Mouse (Mus musculus) neutrophil, adult 5-6 weeks (primary cell): ENCODE measurements at regions not wholly inside any gene's neighbourhood (a gene's known extent, or its start where the extent isn't known, plus 50 kb on each side); places are given as distances from the start of the nearest gene placed in this dataset.

ENCODE experiments used
- ATAC-seq: fragments of 151-379, 151-347 bp; 2 replicates; pipeline ENCODE4 v1.8.0; 2017; ENCODE audit warnings: mild to moderate bottlenecking, moderate TSS enrichment; ENCODE audit not compliant: insufficient number of reproducible peaks, poor library complexity, low FRiP score, severe bottlenecking; ENCODE audit errors: extremely low read depth

GRCm38 (mm10) chrX:10911127-10912061 lies 196.6 kb downstream of the Mid1ip1 start:
- no peak for ATAC-seq
